Mouse (Mus musculus) intestine, embryonic 14.5 days (tissue): ENCODE data around the gene Nsg2. TPM values are rescaled to one million over a fixed set of nuclear protein-coding genes. Genes with fewer than 3 reads are reported as not detected.

Experiments used
- ATAC-seq: fragments of 200-750 bp; cut with Nextera tagmentation; replicated peaks from 2 replicates; pipeline ENCODE4 v1.8.0; 2017; ENCODE audit warnings: low read depth, moderate number of reproducible peaks, moderate TSS enrichment, moderate library complexity; ENCODE audit not compliant: low FRiP score, low TSS enrichment
- DNase-seq: peaks from one replicate; pipeline ENCODE4 v3.0.0-alpha.2; 2018; ENCODE audit warnings: low spot score
- H3K27ac ChIP-seq: fragments of 300-500 bp; sonication (generic); 2 replicates; pipeline ENCODE4 v1.5.1; 2014; ENCODE audit warnings: low read depth, mild to moderate bottlenecking, control low read depth
- H3K27me3 ChIP-seq: fragments of 300-500 bp; sonication (generic); replicated peaks from 2 replicates; pipeline ENCODE4 v1.6.1; 2014; ENCODE audit warnings: low read length, control low read depth; ENCODE audit not compliant: control insufficient read depth, insufficient read depth
- H3K36me3 ChIP-seq: fragments of 300-500 bp; sonication (generic); 2 replicates; pipeline ENCODE4 v1.6.1; 2014; ENCODE audit warnings: low read length, control low read depth; ENCODE audit not compliant: control insufficient read depth, insufficient read depth
- H3K4me1 ChIP-seq: fragments of 300-500 bp; sonication (generic); replicated peaks from 2 replicates; pipeline ENCODE4 v1.6.1; 2014; ENCODE audit warnings: low read length, control low read depth, mixed read lengths; ENCODE audit not compliant: control insufficient read depth, insufficient read depth
- H3K4me2 ChIP-seq: fragments of 300-500 bp; sonication (generic); 2 replicates; pipeline ENCODE4 v1.6.1; 2014; ENCODE audit warnings: low read length
- H3K4me3 ChIP-seq: fragments of 300-500 bp; sonication (generic); 2 replicates; pipeline ENCODE4 v1.5.1; 2014; ENCODE audit warnings: low read depth, low read length, control low read depth, mixed read lengths
- H3K9ac ChIP-seq: fragments of 300-500 bp; sonication (generic); 2 replicates; pipeline ENCODE4 v1.6.1; 2014; ENCODE audit warnings: mild to moderate bottlenecking, low read length
- H3K9me3 ChIP-seq: fragments of 300-500 bp; sonication (generic); 2 replicates; pipeline ENCODE4 v1.6.1; 2016; ENCODE audit warnings: low read length, control low read depth; ENCODE audit not compliant: control insufficient read depth
- WGBS: fragments of 180-500 bp; shearing (Covaris S2); extraction: QIAGEN DNeasy Blood & Tissue Kit; methylation state at CpG from one replicate; pipeline ENCODE4 v1.1.7; 2014; 5-methylcytosine and 5-hydroxymethylcytosine counted together
- polyA plus RNA-seq: library from polyadenylated mRNA; unstranded; fragments of >200 nt; fragmentation: Nextera tagmentation; extraction: Ambion mirVana; gene quantifications from 2 replicates; pipeline ENCODE4 v1.2.1, GENCODE M21; 2014

The Nsg2 gene
- polyA plus RNA-seq, 1 experiment from 2014 or later = 4.0 TPM

GRCm38 (mm10) chr11:32018201-32018600, 17.9 kb downstream of the Nsg2 start:
- H3K9me3 ChIP-seq = no peaks in the 10 kb centered on the region
- H3K9ac ChIP-seq = no peak overlapping the region
- no peaks in the 10 kb centered on the region for H3K27me3 ChIP-seq
- no peak overlapping the region for H3K4me3 ChIP-seq
- H3K4me2 ChIP-seq = no peak overlapping the region
- ATAC-seq (no peak), DNase-seq (no peak)
- no peaks in the 10 kb centered on the region for H3K4me1 ChIP-seq
- no peaks in the 10 kb centered on the region for H3K36me3 ChIP-seq
- H3K27ac ChIP-seq = no peak overlapping the region
- 56% methylated on average over 4 of the region's 4 CpGs for WGBS

- ATAC-seq = no peak
- 43% methylated on average over 8 of the region's 8 CpGs for WGBS
These were observed 20.0 kb downstream of the Nsg2 start for GRCm38 (mm10) chr11:32020031-32020965.

GRCm38 (mm10) chr11:32026634-32027033, 26.4 kb downstream of the Nsg2 start:
- Histone ChIP-seq H3K4me2 (no peak overlapping the region), H3K9ac (no peak overlapping the region), H3K4me1 (no peaks in the 10 kb centered on the region), H3K27ac (no peak overlapping the region), H3K9me3 (no peaks in the 10 kb centered on the region), H3K27me3 (no peaks in the 10 kb centered on the region), H3K36me3 (no peaks in the 10 kb centered on the region), H3K4me3 (no peak overlapping the region)
- ATAC-seq = no peak
- 67% methylated on average over 5 of the region's 5 CpGs for WGBS
- no peak for DNase-seq

More at GRCm38 (mm10) chr11:32020031-32020965, 20.0 kb downstream of the Nsg2 start:
- H3K27me3 ChIP-seq = no peaks in the 10 kb centered on the region
- H3K27ac ChIP-seq = no peak overlapping the region
- H3K36me3 ChIP-seq = no peaks in the 10 kb centered on the region
- no peaks in the 10 kb centered on the region for H3K4me1 ChIP-seq
- H3K4me2 ChIP-seq = no peak overlapping the region
- no peak for DNase-seq
- H3K9me3 ChIP-seq = no peaks in the 10 kb centered on the region
- no peak overlapping the region for H3K9ac ChIP-seq
- H3K4me3 ChIP-seq = no peak overlapping the region

- 64% methylated on average over 7 of the region's 7 CpGs for WGBS
- Histone ChIP-seq H3K4me3 (no peak overlapping the region), H3K27ac (no peak overlapping the region), H3K4me1 (no peaks in the 10 kb centered on the region), H3K27me3 (no peaks in the 10 kb centered on the region), H3K36me3 (no peaks in the 10 kb centered on the region), H3K4me2 (no peak overlapping the region), H3K9ac (no peak overlapping the region), H3K9me3 (no peaks in the 10 kb centered on the region)
- no peak for DNase-seq
- no peak for ATAC-seq
These were observed 27.4 kb downstream of the Nsg2 start for GRCm38 (mm10) chr11:32027474-32028342.

- Histone ChIP-seq H3K4me1 (no peaks in the 10 kb centered on the region), H3K27ac (no peak overlapping the region), H3K4me2 (no peak overlapping the region), H3K9me3 (no peaks in the 10 kb centered on the region), H3K36me3 (no peaks in the 10 kb centered on the region), H3K27me3 (no peaks in the 10 kb centered on the region), H3K9ac (no peak overlapping the region), H3K4me3 (no peak overlapping the region)
- DNase-seq (no peak), ATAC-seq (no peak)
- 75% methylated on average over 3 of the region's 3 CpGs for WGBS
These were observed 28.3 kb downstream of the Nsg2 start for GRCm38 (mm10) chr11:32028605-32029004.

GRCm38 (mm10) chr11:32029356-32029755, 29.1 kb downstream of the Nsg2 start:
- no peak overlapping the region for H3K4me2 ChIP-seq
- WGBS = 81% methylated on average over 5 of the region's 5 CpGs
- no peaks in the 10 kb centered on the region for H3K36me3 ChIP-seq
- H3K4me3 ChIP-seq = no peak overlapping the region
- no peaks in the 10 kb centered on the region for H3K27me3 ChIP-seq
- ATAC-seq = no peak
- no peak overlapping the region for H3K9ac ChIP-seq
- no peaks in the 10 kb centered on the region for H3K9me3 ChIP-seq
- DNase-seq = no peak
- H3K4me1 ChIP-seq = no peaks in the 10 kb centered on the region
- no peak overlapping the region for H3K27ac ChIP-seq

GRCm38 (mm10) chr11:32031396-32031795, 31.1 kb downstream of the Nsg2 start:
- H3K4me2 ChIP-seq = no peak overlapping the region
- no peaks in the 10 kb centered on the region for H3K4me1 ChIP-seq
- 67% methylated on average over 4 of the region's 4 CpGs for WGBS
- H3K36me3 ChIP-seq = no peaks in the 10 kb centered on the region
- ATAC-seq (no peak), DNase-seq (no peak)
- H3K27me3 ChIP-seq = no peaks in the 10 kb centered on the region
- H3K9ac ChIP-seq = no peak overlapping the region
- no peak overlapping the region for H3K27ac ChIP-seq
- no peaks in the 10 kb centered on the region for H3K9me3 ChIP-seq
- H3K4me3 ChIP-seq = no peak overlapping the region

GRCm38 (mm10) chr11:32032053-32032452, 31.8 kb downstream of the Nsg2 start:
- H3K4me1 ChIP-seq = no peaks in the 10 kb centered on the region
- no peaks in the 10 kb centered on the region for H3K36me3 ChIP-seq
- H3K27ac ChIP-seq = no peak overlapping the region
- no peaks in the 10 kb centered on the region for H3K27me3 ChIP-seq
- no peak overlapping the region for H3K4me2 ChIP-seq
- no peak overlapping the region for H3K9ac ChIP-seq
- ATAC-seq = no peak
- 77% methylated on average over 9 of the region's 9 CpGs for WGBS
- no peaks in the 10 kb centered on the region for H3K9me3 ChIP-seq
- DNase-seq = no peak
- no peak overlapping the region for H3K4me3 ChIP-seq
